Mouse (Mus musculus) midbrain, postnatal 0 days (tissue): ENCODE data around the gene Gmds. TPM values are rescaled to one million over a fixed set of nuclear protein-coding genes. Genes with fewer than 3 reads are reported as not detected.

Experiments
- ATAC-seq: fragments of 200-750 bp; cut with Nextera tagmentation; 2 replicates; pipeline ENCODE4 v1.8.0; 2017; ENCODE audit warnings: moderate number of reproducible peaks, mild to moderate bottlenecking, moderate TSS enrichment, moderate library complexity; ENCODE audit not compliant: low FRiP score
- DNase-seq: peaks from one replicate; pipeline ENCODE4 v3.0.0-alpha.2; 2015; ENCODE audit warnings: low spot score
- H3K27ac ChIP-seq: fragments of 300-500 bp; sonication (generic); 2 replicates; pipeline ENCODE4 v1.5.1; 2014; ENCODE audit warnings: low read depth, mild to moderate bottlenecking, low read length, mixed read lengths
- H3K27me3 ChIP-seq: fragments of 300-500 bp; sonication (generic); 2 replicates; pipeline ENCODE4 v1.6.1; 2014; ENCODE audit warnings: low read length, control low read depth, mixed read lengths; ENCODE audit not compliant: insufficient read depth
- H3K36me3 ChIP-seq: fragments of 300-500 bp; sonication (generic); 2 replicates; pipeline ENCODE4 v1.6.1; 2014; ENCODE audit warnings: low read length, control low read depth, mixed read lengths; ENCODE audit not compliant: insufficient read depth
- H3K4me1 ChIP-seq: fragments of 300-500 bp; sonication (generic); 2 replicates; pipeline ENCODE4 v1.6.1; 2014; ENCODE audit warnings: mild to moderate bottlenecking, control low read depth, antibody characterized with exemption, low read length, mixed read lengths; ENCODE audit not compliant: insufficient read depth
- H3K4me2 ChIP-seq: fragments of 300-500 bp; sonication (generic); 2 replicates; pipeline ENCODE4 v1.6.1; 2014; ENCODE audit warnings: low read depth, mild to moderate bottlenecking, low read length, mixed read lengths; ENCODE audit not compliant: poor library complexity, severe bottlenecking
- H3K4me3 ChIP-seq: fragments of 300-500 bp; sonication (generic); 2 replicates; pipeline ENCODE4 v1.5.1; 2014; ENCODE audit warnings: low read depth, mild to moderate bottlenecking, low read length, moderate library complexity
- H3K9ac ChIP-seq: fragments of 300-500 bp; sonication (generic); replicated peaks from 2 replicates; pipeline ENCODE4 v1.6.1; 2014; ENCODE audit warnings: mild to moderate bottlenecking, low read length, moderate library complexity, mixed read lengths; ENCODE audit not compliant: poor library complexity, severe bottlenecking
- H3K9me3 ChIP-seq: fragments of 300-500 bp; sonication (generic); 2 replicates; pipeline ENCODE4 v1.6.1; 2016; ENCODE audit warnings: low read length, control low read depth
- CTCF ChIP-seq: IDR thresholded peaks from 2 replicates; pipeline ENCODE4 v1.5.1; 2016; ENCODE audit warnings: antibody characterized with exemption, mild to moderate bottlenecking
- WGBS: fragments of 180-500 bp; shearing (Covaris S2); extraction: QIAGEN DNeasy Blood & Tissue Kit; methylation state at CpG from one replicate; pipeline ENCODE4 v1.1.7; 2014; 5-methylcytosine and 5-hydroxymethylcytosine counted together
- polyA plus RNA-seq: library from polyadenylated mRNA; unstranded; fragments of >200 nt; fragmentation: Nextera tagmentation; extraction: Ambion mirVana; gene quantifications from 2 replicates; pipeline ENCODE4 v1.2.1, GENCODE M21; 2015
- total RNA-seq: library from RNA; depleted of rRNA; stranded (reverse); fragments of >200 nt; gene quantifications from 2 replicates; pipeline ENCODE4 v1.2.3, GENCODE M21; 2014

Gene Gmds
- total and polyA plus RNA-seq, 2 experiments from 2014 or later = 8.7 to 28.6 TPM

DNA sequence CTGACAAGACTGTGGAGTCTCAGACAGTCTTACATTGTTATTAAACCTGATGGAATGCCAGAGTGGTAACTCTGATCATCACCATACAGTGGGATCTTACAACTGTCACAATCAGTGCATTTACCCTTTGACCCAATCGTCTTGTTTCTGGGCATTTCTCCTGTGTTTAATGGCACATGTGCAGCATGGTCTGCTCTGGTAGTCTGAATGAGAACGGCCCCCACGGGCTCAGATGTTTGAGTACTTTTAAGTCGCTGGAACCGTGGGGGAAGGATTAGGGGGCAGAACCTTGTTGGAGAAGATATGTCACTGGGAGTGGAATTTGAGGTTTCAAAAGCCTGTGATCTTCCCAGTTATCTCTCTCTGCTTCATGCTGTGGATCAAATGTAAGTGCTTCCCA lies 565.7 kb downstream of the Gmds start:
- H3K27ac ChIP-seq = no peak overlapping the region
- H3K4me1 ChIP-seq = no peaks in the 10 kb centered on the region
- DNase-seq = no peak
- H3K36me3 ChIP-seq = no peaks in the 10 kb centered on the region
- TF ChIP-seq CTCF = no peak
- H3K9ac ChIP-seq = no peak overlapping the region
- H3K9me3 ChIP-seq = no peaks in the 10 kb centered on the region
- no peaks in the 10 kb centered on the region for H3K27me3 ChIP-seq
- H3K4me2 ChIP-seq = no peak overlapping the region
- 72% methylated on average over 5 of the region's 5 CpGs for WGBS
- no peak for ATAC-seq
- no peak overlapping the region for H3K4me3 ChIP-seq
